Mouse (Mus musculus): ENCODE data around the gene Gm43738. TPM values are rescaled to one million over a fixed set of nuclear protein-coding genes. Genes with fewer than 3 reads are reported as not detected.

Gm43738 gene
- polyA plus RNA-seq, 2 experiments = 0.02 to 0.04 TPM

GRCm38 (mm10) chr3:89061696-89062095 is 39.2 kb downstream of the Gm43738 start:
- Histone ChIP-seq H3K4me1 (replicated peaks; ENCODE audit: control insufficient read depth in 2 of 2, insufficient read depth in 2 of 2, low read length in 1 of 2) (no peaks in the 10 kb centered on the region), H3K4me2 (ENCODE audit: low read depth) (no peak overlapping the region), H3K4me3 (ENCODE audit: insufficient read depth in 1 of 2, low read depth in 2 of 2, low read length in 2 of 2) (no peak overlapping the region), H3K36me3 (replicated peaks; ENCODE audit: control insufficient read depth, insufficient read depth, low read depth) (peaks cover 62% of the 10 kb centered on the region), H3K27me3 (ENCODE audit: control insufficient read depth, insufficient read depth, low read length) (no peaks in the 10 kb centered on the region), H3K9me3 (ENCODE audit: control insufficient read depth, low read length) (no peaks in the 10 kb centered on the region), H3K27ac (no peak overlapping the region), H3K9ac (replicated peaks) (no peak overlapping the region)
- ATAC-seq (ENCODE audit: insufficient read depth) (no peak), DNase-seq (ENCODE audit: low read depth in 3 of 3, low spot score in 3 of 3) (no peak)
- 91% methylated on average over 3 of the region's 3 CpGs for WGBS (ENCODE audit: insufficient replicate concordance)
- TF ChIP-seq EP300 (IDR thresholded peaks at IDR 0.05; ENCODE audit: low read depth) = no peak
- no peak for TF ChIP-seq CTCF (IDR thresholded peaks at IDR 0.05; ENCODE audit: low read depth)

DNA sequence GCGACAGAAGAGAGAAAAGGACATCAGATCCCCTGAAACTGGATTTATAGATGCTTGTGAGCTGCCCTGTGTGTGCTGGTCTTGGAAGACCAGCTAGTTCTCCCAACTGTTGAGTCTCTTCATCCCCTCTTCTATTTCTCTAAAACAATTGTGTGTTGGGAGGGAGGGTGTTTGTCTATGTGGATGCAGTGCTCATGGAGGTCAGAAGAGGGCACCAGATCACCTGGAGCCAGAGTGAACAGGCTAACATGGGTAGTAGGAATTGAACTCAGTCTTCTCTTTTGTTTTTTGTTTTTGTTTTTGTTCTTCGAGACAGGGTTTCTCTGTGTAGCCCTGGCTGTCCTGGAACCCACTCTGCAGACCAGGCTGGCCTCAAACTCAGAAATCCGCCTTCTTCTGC is 42.1 kb downstream of the Gm43738 start:
- no peak overlapping the region for H3K27ac ChIP-seq
- H3K4me1 ChIP-seq (replicated peaks; ENCODE audit: control insufficient read depth in 2 of 2, insufficient read depth in 2 of 2, low read length in 1 of 2) = no peaks in the 10 kb centered on the region
- H3K4me2 ChIP-seq (ENCODE audit: low read depth) = no peak overlapping the region
- no peak overlapping the region for H3K4me3 ChIP-seq (ENCODE audit: insufficient read depth in 1 of 2, low read depth in 2 of 2, low read length in 2 of 2)
- peaks cover 49% of the 10 kb centered on the region for H3K36me3 ChIP-seq (replicated peaks; ENCODE audit: control insufficient read depth, insufficient read depth, low read depth)
- no peak overlapping the region for H3K9ac ChIP-seq (replicated peaks)
- DNase-seq (ENCODE audit: low read depth in 3 of 3, low spot score in 3 of 3) = peak in 1 of 3 experiments; percentile 7
- H3K27me3 ChIP-seq (ENCODE audit: control insufficient read depth, insufficient read depth, low read length) = no peaks in the 10 kb centered on the region
- TF ChIP-seq CTCF (IDR thresholded peaks at IDR 0.05; ENCODE audit: low read depth) = peak; percentile 72
- TF ChIP-seq EP300 (IDR thresholded peaks at IDR 0.05; ENCODE audit: low read depth) = no peak
- ATAC-seq (ENCODE audit: insufficient read depth) = no peak
- no peaks in the 10 kb centered on the region for H3K9me3 ChIP-seq (ENCODE audit: control insufficient read depth, low read length)
- WGBS (ENCODE audit: insufficient replicate concordance) = 68% methylated on average over 3 of the region's 3 CpGs

DNA sequence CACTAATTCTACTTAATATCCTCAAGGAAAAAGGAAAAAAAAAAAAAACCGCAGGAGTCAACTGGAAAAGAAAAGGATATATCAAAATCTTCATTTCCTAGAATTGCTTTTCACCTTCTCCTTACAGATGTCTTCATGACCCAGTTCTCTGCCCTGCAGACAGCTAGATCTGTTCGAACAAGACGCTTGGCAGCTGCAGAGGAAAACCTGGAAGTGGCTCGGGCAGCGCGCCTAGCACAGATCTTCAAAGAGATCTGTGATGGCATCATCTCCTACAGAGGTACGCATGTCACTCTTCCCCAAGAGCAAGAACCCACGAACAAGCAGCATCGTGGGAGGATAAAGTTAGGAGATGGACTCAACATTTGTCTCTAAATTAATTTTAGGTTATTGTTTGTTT is 42.5 kb downstream of the Gm43738 start:
- no peaks in the 10 kb centered on the region for H3K27me3 ChIP-seq (ENCODE audit: control insufficient read depth, insufficient read depth, low read length)
- DNase-seq (ENCODE audit: low read depth in 3 of 3, low spot score in 3 of 3) = no peak
- no peak for ATAC-seq (ENCODE audit: insufficient read depth)
- TF ChIP-seq CTCF (IDR thresholded peaks at IDR 0.05; ENCODE audit: low read depth) (no peak), EP300 (IDR thresholded peaks at IDR 0.05; ENCODE audit: low read depth) (no peak)
- H3K4me2 ChIP-seq (ENCODE audit: low read depth) = no peak overlapping the region
- WGBS (ENCODE audit: insufficient replicate concordance) = 90% methylated on average over 9 of the region's 9 CpGs
- no peak overlapping the region for H3K4me3 ChIP-seq (ENCODE audit: insufficient read depth in 1 of 2, low read depth in 2 of 2, low read length in 2 of 2)
- no peaks in the 10 kb centered on the region for H3K4me1 ChIP-seq (replicated peaks; ENCODE audit: control insufficient read depth in 2 of 2, insufficient read depth in 2 of 2, low read length in 1 of 2)
- H3K9me3 ChIP-seq (ENCODE audit: control insufficient read depth, low read length) = no peaks in the 10 kb centered on the region
- no peak overlapping the region for H3K27ac ChIP-seq
- no peak overlapping the region for H3K9ac ChIP-seq (replicated peaks)
- peaks cover 47% of the 10 kb centered on the region for H3K36me3 ChIP-seq (replicated peaks; ENCODE audit: control insufficient read depth, insufficient read depth, low read depth)

- H3K36me3 ChIP-seq (replicated peaks; ENCODE audit: control insufficient read depth, insufficient read depth, low read depth) = peaks cover 55% of the 10 kb centered on the region
These were observed 57.5 kb downstream of the Gm43738 start for GRCm38 (mm10) chr3:89043359-89043758.

More at GRCm38 (mm10) chr3:89043359-89043758, 57.5 kb downstream of the Gm43738 start:
- no peaks in the 10 kb centered on the region for H3K27me3 ChIP-seq (ENCODE audit: control insufficient read depth, insufficient read depth, low read length)
- ATAC-seq (ENCODE audit: insufficient read depth) = no peak
- no peaks in the 10 kb centered on the region for H3K4me1 ChIP-seq (replicated peaks; ENCODE audit: control insufficient read depth in 2 of 2, insufficient read depth in 2 of 2, low read length in 1 of 2)
- no peaks in the 10 kb centered on the region for H3K9me3 ChIP-seq (ENCODE audit: control insufficient read depth, low read length)
- no peak overlapping the region for H3K27ac ChIP-seq
- no peak for DNase-seq (ENCODE audit: low read depth in 3 of 3, low spot score in 3 of 3)
- 91% methylated on average over 4 of the region's 4 CpGs for WGBS (ENCODE audit: insufficient replicate concordance)
- H3K9ac ChIP-seq (replicated peaks) = no peak overlapping the region
- no peak overlapping the region for H3K4me2 ChIP-seq (ENCODE audit: low read depth)
- no peak overlapping the region for H3K4me3 ChIP-seq (ENCODE audit: insufficient read depth in 1 of 2, low read depth in 2 of 2, low read length in 2 of 2)
- TF ChIP-seq EP300 (IDR thresholded peaks at IDR 0.05; ENCODE audit: low read depth) (no peak), CTCF (IDR thresholded peaks at IDR 0.05; ENCODE audit: low read depth) (no peak)

Other genes starting within 250 kb of the Gm43738 start
- gene Msto1, start 187.1 kb downstream of the Gm43738 start, polyA plus RNA-seq (2012; rRNA removed) = 9.7 and 10.4 TPM in 2 replicates
- gene Msto1, start 187.1 kb downstream of the Gm43738 start, polyA plus RNA-seq (2014; fragmentation: Nextera tagmentation; extraction: Ambion mirVana) = 12.0 and 13.1 TPM in 2 replicates
- gene Ash1l, start 150.5 kb downstream of the Gm43738 start, polyA plus RNA-seq (2012; rRNA removed) = 2.3 and 3.2 TPM in 2 replicates
- gene Ash1l, start 150.5 kb downstream of the Gm43738 start, polyA plus RNA-seq (2014; fragmentation: Nextera tagmentation; extraction: Ambion mirVana) = 3.6 TPM in 2 replicates
- 26.0 and 55.2 TPM in 2 replicates for gene Dap3, start 149.9 kb downstream of the Gm43738 start, polyA plus RNA-seq (2012; rRNA removed)
- 102 and 114 TPM in 2 replicates for gene Dap3, start 149.9 kb downstream of the Gm43738 start, polyA plus RNA-seq (2014; fragmentation: Nextera tagmentation; extraction: Ambion mirVana)
- 4.1 and 5.2 TPM in 2 replicates for gene Rusc1, start 7.8 kb downstream of the Gm43738 start, polyA plus RNA-seq (2012; rRNA removed)
- gene Rusc1, start 7.8 kb downstream of the Gm43738 start, polyA plus RNA-seq (2014; fragmentation: Nextera tagmentation; extraction: Ambion mirVana) = 2.6 and 3.2 TPM in 2 replicates
- gene Fdps, start 860 bp upstream of the Gm43738 start, polyA plus RNA-seq (2012; rRNA removed) = 126 and 131 TPM in 2 replicates
- 238 and 251 TPM in 2 replicates for gene Fdps, start 860 bp upstream of the Gm43738 start, polyA plus RNA-seq (2014; fragmentation: Nextera tagmentation; extraction: Ambion mirVana)
- gene Pklr, start 35.0 kb upstream of the Gm43738 start, polyA plus RNA-seq (2012; rRNA removed) = 132 and 143 TPM in 2 replicates
- 79.8 and 97.5 TPM in 2 replicates for gene Pklr, start 35.0 kb upstream of the Gm43738 start, polyA plus RNA-seq (2014; fragmentation: Nextera tagmentation; extraction: Ambion mirVana)
- gene Hcn3, start 59.1 kb upstream of the Gm43738 start, polyA plus RNA-seq (2012; rRNA removed) = 0.23 and 0.31 TPM in 2 replicates
- 0.55 and 0.56 TPM in 2 replicates for gene Hcn3, start 59.1 kb upstream of the Gm43738 start, polyA plus RNA-seq (2014; fragmentation: Nextera tagmentation; extraction: Ambion mirVana)
- gene Clk2, start 63.7 kb upstream of the Gm43738 start, polyA plus RNA-seq (2012; rRNA removed) = 26.1 and 28.8 TPM in 2 replicates
- 6.7 and 7.2 TPM in 2 replicates for gene Clk2, start 63.7 kb upstream of the Gm43738 start, polyA plus RNA-seq (2014; fragmentation: Nextera tagmentation; extraction: Ambion mirVana)
- 35.3 and 46.3 TPM in 2 replicates for gene Scamp3, start 76.4 kb upstream of the Gm43738 start, polyA plus RNA-seq (2012; rRNA removed)
- 41.0 and 44.2 TPM in 2 replicates for gene Scamp3, start 76.4 kb upstream of the Gm43738 start, polyA plus RNA-seq (2014; fragmentation: Nextera tagmentation; extraction: Ambion mirVana)
- gene Fam189b, start 82.0 kb upstream of the Gm43738 start, polyA plus RNA-seq (2012; rRNA removed) = 3.6 and 3.9 TPM in 2 replicates
- 1.7 and 2.6 TPM in 2 replicates for gene Fam189b, start 82.0 kb upstream of the Gm43738 start, polyA plus RNA-seq (2014; fragmentation: Nextera tagmentation; extraction: Ambion mirVana)
- 16.5 and 19.9 TPM in 2 replicates for gene Gba, start 101.8 kb upstream of the Gm43738 start, polyA plus RNA-seq (2012; rRNA removed)
- 20.7 and 21.2 TPM in 2 replicates for gene Gba, start 101.8 kb upstream of the Gm43738 start, polyA plus RNA-seq (2014; fragmentation: Nextera tagmentation; extraction: Ambion mirVana)
- gene Thbs3, start 114.1 kb upstream of the Gm43738 start, polyA plus RNA-seq (2012; rRNA removed) = 0.96 and 1.7 TPM in 2 replicates
- 0.44 and 0.79 TPM in 2 replicates for gene Thbs3, start 114.1 kb upstream of the Gm43738 start, polyA plus RNA-seq (2014; fragmentation: Nextera tagmentation; extraction: Ambion mirVana)
- gene Mtx1, start 126.0 kb upstream of the Gm43738 start, polyA plus RNA-seq (2012; rRNA removed) = 71.7 and 83.2 TPM in 2 replicates
- gene Mtx1, start 126.0 kb upstream of the Gm43738 start, polyA plus RNA-seq (2014; fragmentation: Nextera tagmentation; extraction: Ambion mirVana) = 101 TPM in 2 replicates
- gene Muc1, start 128.0 kb upstream of the Gm43738 start, polyA plus RNA-seq (2012; rRNA removed) = 0.02 and 0.18 TPM in 2 replicates
- 0.08 and 0.11 TPM in 2 replicates for gene Muc1, start 128.0 kb upstream of the Gm43738 start, polyA plus RNA-seq (2014; fragmentation: Nextera tagmentation; extraction: Ambion mirVana)
- gene Krtcap2, start 144.9 kb upstream of the Gm43738 start, polyA plus RNA-seq (2012; rRNA removed) = 26.3 and 26.4 TPM in 2 replicates
- 117 and 138 TPM in 2 replicates for gene Krtcap2, start 144.9 kb upstream of the Gm43738 start, polyA plus RNA-seq (2014; fragmentation: Nextera tagmentation; extraction: Ambion mirVana)
- 0.29 and 0.41 TPM in 2 replicates for gene Trim46, start 145.2 kb upstream of the Gm43738 start, polyA plus RNA-seq (2012; rRNA removed)
- 0.05 TPM in 1 of 2 replicates, not detected in the other for gene Trim46, start 145.2 kb upstream of the Gm43738 start, polyA plus RNA-seq (2014; fragmentation: Nextera tagmentation; extraction: Ambion mirVana)
- gene Dpm3, start 158.3 kb upstream of the Gm43738 start, polyA plus RNA-seq (2012; rRNA removed) = 89.7 and 115 TPM in 2 replicates
- gene Dpm3, start 158.3 kb upstream of the Gm43738 start, polyA plus RNA-seq (2014; fragmentation: Nextera tagmentation; extraction: Ambion mirVana) = 64.3 and 65.8 TPM in 2 replicates
- gene Slc50a1, start 169.5 kb upstream of the Gm43738 start, polyA plus RNA-seq (2012; rRNA removed) = 16.5 and 21.8 TPM in 2 replicates
- gene Slc50a1, start 169.5 kb upstream of the Gm43738 start, polyA plus RNA-seq (2014; fragmentation: Nextera tagmentation; extraction: Ambion mirVana) = 17.3 and 18.7 TPM in 2 replicates
- gene Efna1, start 180.0 kb upstream of the Gm43738 start, polyA plus RNA-seq (2012; rRNA removed) = 3.6 and 3.7 TPM in 2 replicates
- 2.9 TPM in 2 replicates for gene Efna1, start 180.0 kb upstream of the Gm43738 start, polyA plus RNA-seq (2014; fragmentation: Nextera tagmentation; extraction: Ambion mirVana)
- 0.06 and 0.13 TPM in 2 replicates for gene Efna3, start 221.9 kb upstream of the Gm43738 start, polyA plus RNA-seq (2012; rRNA removed)
- gene Efna3, start 221.9 kb upstream of the Gm43738 start, polyA plus RNA-seq (2014; fragmentation: Nextera tagmentation; extraction: Ambion mirVana) = 0.05 and 0.08 TPM in 2 replicates
- gene Efna4, start 236.9 kb upstream of the Gm43738 start, polyA plus RNA-seq (2012; rRNA removed) = 0.81 and 0.92 TPM in 2 replicates
- gene Efna4, start 236.9 kb upstream of the Gm43738 start, polyA plus RNA-seq (2014; fragmentation: Nextera tagmentation; extraction: Ambion mirVana) = 0.62 and 0.78 TPM in 2 replicates
- 6.2 TPM in 2 replicates for gene Adam15, start 248.9 kb upstream of the Gm43738 start, polyA plus RNA-seq (2012; rRNA removed)
- gene Adam15, start 248.9 kb upstream of the Gm43738 start, polyA plus RNA-seq (2014; fragmentation: Nextera tagmentation; extraction: Ambion mirVana) = 4.0 and 4.9 TPM in 2 replicates